Mouse (Mus musculus): ENCODE results near the gene Cog2.

The Cog2 gene

GRCm38 (mm10) chr8:124516039-124516438 is 4.5 kb upstream of the Cog2 start:
- no peak for DNase-seq (ENCODE audit: extremely low read depth, insufficient read length, low spot score)

GRCm38 (mm10) chr8:124516525-124516924 is 4.0 kb upstream of the Cog2 start:
- no peak for DNase-seq (ENCODE audit: extremely low read depth, insufficient read length, low spot score)

GRCm38 (mm10) chr8:124517142-124517541 is 3.4 kb upstream of the Cog2 start:
- no peak for DNase-seq (ENCODE audit: extremely low read depth, insufficient read length, low spot score)

- DNase-seq (ENCODE audit: extremely low read depth, insufficient read length, low spot score): no peak
These were observed 1.4 kb downstream of the Cog2 start for GRCm38 (mm10) chr8:124521946-124522345.

- DNase-seq (ENCODE audit: extremely low read depth, insufficient read length, low spot score): no peak
These were observed 5.7 kb downstream of the Cog2 start for GRCm38 (mm10) chr8:124526261-124526660.

GRCm38 (mm10) chr8:124530076-124530475 is 9.5 kb downstream of the Cog2 start:
- no peak for DNase-seq (ENCODE audit: extremely low read depth, insufficient read length, low spot score)

GRCm38 (mm10) chr8:124530556-124530955 is 10.0 kb downstream of the Cog2 start:
- no peak for DNase-seq (ENCODE audit: extremely low read depth, insufficient read length, low spot score)

- no peak for DNase-seq (ENCODE audit: extremely low read depth, insufficient read length, low spot score)
These were observed 10.4 kb downstream of the Cog2 start for GRCm38 (mm10) chr8:124530996-124531395.

GRCm38 (mm10) chr8:124532626-124533025 is 12.1 kb downstream of the Cog2 start:
- DNase-seq (ENCODE audit: extremely low read depth, insufficient read length, low spot score): no peak

- DNase-seq (ENCODE audit: extremely low read depth, insufficient read length, low spot score): no peak
These were observed 14.9 kb downstream of the Cog2 start for GRCm38 (mm10) chr8:124535451-124535850.

GRCm38 (mm10) chr8:124540906-124541305 is 20.3 kb downstream of the Cog2 start:
- DNase-seq (ENCODE audit: extremely low read depth, insufficient read length, low spot score): no peak

- DNase-seq (ENCODE audit: extremely low read depth, insufficient read length, low spot score): no peak
These were observed 21.4 kb downstream of the Cog2 start for GRCm38 (mm10) chr8:124542001-124542400.

GRCm38 (mm10) chr8:124543272-124543671 is 22.7 kb downstream of the Cog2 start:
- no peak for DNase-seq (ENCODE audit: extremely low read depth, insufficient read length, low spot score)

GRCm38 (mm10) chr8:124546371-124546770 is 25.8 kb downstream of the Cog2 start:
- no peak for DNase-seq (ENCODE audit: extremely low read depth, insufficient read length, low spot score)

- DNase-seq (ENCODE audit: extremely low read depth, insufficient read length, low spot score): no peak
These were observed 26.2 kb downstream of the Cog2 start for GRCm38 (mm10) chr8:124546815-124547214.

- no peak for DNase-seq (ENCODE audit: extremely low read depth, insufficient read length, low spot score)
These were observed 26.7 kb downstream of the Cog2 start for GRCm38 (mm10) chr8:124547269-124547668.

- DNase-seq (ENCODE audit: extremely low read depth, insufficient read length, low spot score): no peak
These were observed 27.6 kb downstream of the Cog2 start for GRCm38 (mm10) chr8:124548187-124548586.

GRCm38 (mm10) chr8:124551011-124551661 is 30.6 kb downstream of the Cog2 start:
- no peak for DNase-seq (ENCODE audit: extremely low read depth, insufficient read length, low spot score)

GRCm38 (mm10) chr8:124555113-124555750 is 34.7 kb downstream of the Cog2 start:
- DNase-seq (ENCODE audit: extremely low read depth, insufficient read length, low spot score): no peak

GRCm38 (mm10) chr8:124556164-124556563 is 35.6 kb downstream of the Cog2 start:
- DNase-seq (ENCODE audit: extremely low read depth, insufficient read length, low spot score): no peak

GRCm38 (mm10) chr8:124556658-124557057 is 36.1 kb downstream of the Cog2 start:
- no peak for DNase-seq (ENCODE audit: extremely low read depth, insufficient read length, low spot score)

GRCm38 (mm10) chr8:124557476-124557875 is 36.9 kb downstream of the Cog2 start:
- no peak for DNase-seq (ENCODE audit: extremely low read depth, insufficient read length, low spot score)
